Mouse (Mus musculus): ENCODE data around the gene Map2k5. TPM values are rescaled to one million over a fixed set of nuclear protein-coding genes. Genes with fewer than 3 reads are reported as not detected.
A peak's percentile ranks its signal among the peaks of the same experiment; 100 is the strongest.

The Map2k5 gene
- polyA plus RNA-seq, 1 experiment, result 34.3 TPM

DNA sequence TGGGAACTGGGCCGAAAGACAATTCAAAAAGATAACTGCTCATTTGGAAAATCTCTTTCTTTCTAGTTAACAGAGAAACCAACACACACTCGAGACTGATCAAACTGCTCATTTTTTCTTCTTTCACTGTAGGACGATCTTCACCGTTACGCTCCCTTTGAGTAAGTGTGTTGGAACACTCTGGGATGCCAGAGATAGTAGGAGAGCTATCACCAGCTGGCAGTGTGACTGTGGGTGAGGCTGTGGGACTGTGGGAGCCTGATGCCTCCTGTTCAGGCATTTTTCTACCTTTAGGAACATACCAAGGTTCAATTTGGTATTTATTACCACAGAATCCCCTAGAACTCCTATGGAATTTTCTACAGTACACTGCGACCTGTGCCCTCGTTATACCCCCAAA, 17.9 kb upstream of the Map2k5 start:
- Histone ChIP-seq H3K27me3 (replicated peaks; ENCODE audit: control insufficient read depth, insufficient read depth, low read length) (no peaks in the 10 kb centered on the region), H3K4me3 (ENCODE audit: insufficient read depth, low read depth, low read length) (no peak overlapping the region), H3K27ac (ENCODE audit: insufficient read depth, low read depth, low read length) (no peak overlapping the region), H3K36me3 (ENCODE audit: control insufficient read depth, insufficient read depth, low read length) (no peaks in the 10 kb centered on the region), H3K4me1 (ENCODE audit: control insufficient read depth, insufficient read depth, low read length) (peaks cover 5% of the 10 kb centered on the region; the same call in 1 of the 2 replicates)
- 61% methylated on average over 7 of the region's 7 CpGs for WGBS
- TF ChIP-seq CTCF (conservative IDR thresholded peaks at IDR 0.05; ENCODE audit: insufficient read depth, insufficient read length, low read depth, low read length), result no peak
- no peak for TF ChIP-seq POLR2A (IDR thresholded peaks at IDR 0.05; ENCODE audit: low read depth, low read length)
- no peak for DNase-seq

DNA sequence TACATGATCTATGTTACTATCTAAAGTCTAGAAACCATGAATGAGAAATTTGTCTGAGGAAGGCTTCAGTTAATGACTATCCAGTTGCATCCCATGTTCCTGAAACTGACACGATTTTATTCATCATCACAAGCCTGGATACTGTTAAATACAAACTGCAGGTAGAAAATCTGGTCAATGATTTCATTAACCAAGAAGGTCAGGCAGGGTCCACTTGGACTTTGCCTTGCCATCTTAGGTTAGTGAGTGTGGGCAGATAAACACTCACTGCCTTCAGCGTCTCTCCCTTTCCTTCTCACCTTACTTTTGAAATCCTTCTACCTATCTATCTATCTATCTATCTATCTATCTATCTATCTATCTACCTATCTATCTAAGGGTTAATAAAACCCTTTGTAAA, 13.6 kb upstream of the Map2k5 start:
- no peak overlapping the region for H3K4me3 ChIP-seq (ENCODE audit: insufficient read depth, low read depth, low read length)
- no peaks in the 10 kb centered on the region for H3K36me3 ChIP-seq (ENCODE audit: control insufficient read depth, insufficient read depth, low read length)
- no peaks in the 10 kb centered on the region for H3K27me3 ChIP-seq (replicated peaks; ENCODE audit: control insufficient read depth, insufficient read depth, low read length)
- no peak overlapping the region for H3K27ac ChIP-seq (ENCODE audit: insufficient read depth, low read depth, low read length)
- H3K4me1 ChIP-seq (ENCODE audit: control insufficient read depth, insufficient read depth, low read length), result peaks cover 5% of the 10 kb centered on the region; the same call in 1 of the 2 replicates
- peak; percentile 85 for DNase-seq
- WGBS, result 56% methylated on average over 2 of the region's 2 CpGs
- no peak for TF ChIP-seq CTCF (conservative IDR thresholded peaks at IDR 0.05; ENCODE audit: insufficient read depth, insufficient read length, low read depth, low read length)
- peak; percentile 8 for TF ChIP-seq POLR2A (IDR thresholded peaks at IDR 0.05; ENCODE audit: low read depth, low read length)

DNA sequence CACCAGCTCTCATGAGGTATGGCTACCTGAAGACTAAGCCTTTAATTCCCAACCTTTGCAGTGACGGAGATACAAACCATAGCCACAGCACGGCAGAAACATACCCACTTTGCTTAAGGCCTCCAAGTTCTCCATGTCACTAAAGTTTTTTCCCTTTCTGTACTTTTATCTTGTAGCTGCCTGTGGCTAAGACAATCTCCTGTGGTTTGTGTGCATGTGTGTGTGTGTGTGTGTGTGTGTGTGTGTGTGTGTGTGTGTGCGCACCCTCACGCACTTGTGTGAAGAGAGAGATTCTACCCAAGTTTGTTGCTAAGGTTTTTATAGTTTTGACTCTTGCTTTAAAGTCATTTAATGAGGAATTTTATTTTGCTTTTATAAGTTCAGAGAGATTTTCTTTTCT, 5.1 kb upstream of the Map2k5 start:
- H3K4me1 ChIP-seq (ENCODE audit: control insufficient read depth, insufficient read depth, low read length), result 0 out of 2 replicates have a peak, but pooled peaks cover 2% of the 10 kb centered on the region
- TF ChIP-seq POLR2A (IDR thresholded peaks at IDR 0.05; ENCODE audit: low read depth, low read length), result no peak
- TF ChIP-seq CTCF (conservative IDR thresholded peaks at IDR 0.05; ENCODE audit: insufficient read depth, insufficient read length, low read depth, low read length), result no peak
- no peak for DNase-seq
- WGBS, result 93% methylated on average over 4 of the region's 4 CpGs
- no peaks in the 10 kb centered on the region for H3K36me3 ChIP-seq (ENCODE audit: control insufficient read depth, insufficient read depth, low read length)
- no peak overlapping the region for H3K4me3 ChIP-seq (ENCODE audit: insufficient read depth, low read depth, low read length)
- no peaks in the 10 kb centered on the region for H3K27me3 ChIP-seq (replicated peaks; ENCODE audit: control insufficient read depth, insufficient read depth, low read length)
- no peak overlapping the region for H3K27ac ChIP-seq (ENCODE audit: insufficient read depth, low read depth, low read length)

DNA sequence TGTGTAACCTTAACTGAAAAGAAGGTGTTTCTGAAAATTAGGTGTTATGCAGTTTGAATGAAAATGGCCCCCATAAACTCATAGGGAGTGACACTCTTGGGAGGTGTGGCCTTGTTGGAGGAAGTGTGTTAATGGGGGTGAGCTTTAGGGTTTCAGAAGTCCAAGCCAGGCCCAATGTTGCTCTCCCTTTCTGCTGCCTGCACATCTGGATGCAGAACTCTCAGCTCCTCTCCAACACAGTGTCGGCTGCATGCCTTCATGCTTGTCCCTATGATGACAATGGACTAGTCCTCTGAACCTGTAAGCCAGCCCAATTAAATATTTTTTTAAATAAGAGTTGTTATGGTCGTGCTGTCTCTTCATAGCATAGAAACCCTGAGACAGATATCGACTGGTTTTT, 2.6 kb upstream of the Map2k5 start:
- 91% methylated on average over 3 of the region's 3 CpGs for WGBS
- Histone ChIP-seq H3K4me1 (ENCODE audit: control insufficient read depth, insufficient read depth, low read length) (peaks cover 2% of the 10 kb centered on the region; the same call in 1 of the 2 replicates), H3K27me3 (replicated peaks; ENCODE audit: control insufficient read depth, insufficient read depth, low read length) (no peaks in the 10 kb centered on the region), H3K27ac (ENCODE audit: insufficient read depth, low read depth, low read length) (no peak overlapping the region), H3K4me3 (ENCODE audit: insufficient read depth, low read depth, low read length) (no peak overlapping the region), H3K36me3 (ENCODE audit: control insufficient read depth, insufficient read depth, low read length) (no peaks in the 10 kb centered on the region)
- TF ChIP-seq CTCF (conservative IDR thresholded peaks at IDR 0.05; ENCODE audit: insufficient read depth, insufficient read length, low read depth, low read length) (no peak), POLR2A (IDR thresholded peaks at IDR 0.05; ENCODE audit: low read depth, low read length) (no peak)
- no peak for DNase-seq

DNA sequence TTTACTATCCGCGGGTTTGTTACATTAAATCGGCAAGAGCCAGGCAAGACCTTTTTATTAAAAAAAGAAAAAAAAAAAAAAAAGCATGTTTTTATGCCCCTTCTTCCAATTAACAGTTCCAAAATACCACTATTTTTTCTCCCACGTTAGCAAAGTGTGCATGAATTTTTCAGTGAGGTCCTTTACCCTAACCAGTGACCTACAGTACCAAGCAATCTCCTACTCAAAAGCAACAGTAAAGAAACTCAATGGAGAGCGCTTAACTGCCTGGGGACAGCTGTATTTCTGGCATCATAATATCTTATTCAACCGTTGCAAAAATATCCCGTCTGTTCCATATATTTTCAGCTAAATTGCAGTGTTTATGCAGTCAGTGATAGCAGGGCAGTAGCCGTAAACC, 472 bp upstream of the Map2k5 start:
- Histone ChIP-seq H3K36me3 (ENCODE audit: control insufficient read depth, insufficient read depth, low read length) (no peaks in the 10 kb centered on the region), H3K27ac (ENCODE audit: insufficient read depth, low read depth, low read length) (peak overlapping the region; percentile 82), H3K4me1 (ENCODE audit: control insufficient read depth, insufficient read depth, low read length) (peaks cover 2% of the 10 kb centered on the region; the same call in 1 of the 2 replicates), H3K4me3 (ENCODE audit: insufficient read depth, low read depth, low read length) (peak overlapping the region; percentile 81), H3K27me3 (replicated peaks; ENCODE audit: control insufficient read depth, insufficient read depth, low read length) (no peaks in the 10 kb centered on the region)
- TF ChIP-seq CTCF (conservative IDR thresholded peaks at IDR 0.05; ENCODE audit: insufficient read depth, insufficient read length, low read depth, low read length) (no peak), POLR2A (IDR thresholded peaks at IDR 0.05; ENCODE audit: low read depth, low read length) (no peak)
- WGBS, result 12% methylated on average over 8 of the region's 8 CpGs
- no peak for DNase-seq

DNA sequence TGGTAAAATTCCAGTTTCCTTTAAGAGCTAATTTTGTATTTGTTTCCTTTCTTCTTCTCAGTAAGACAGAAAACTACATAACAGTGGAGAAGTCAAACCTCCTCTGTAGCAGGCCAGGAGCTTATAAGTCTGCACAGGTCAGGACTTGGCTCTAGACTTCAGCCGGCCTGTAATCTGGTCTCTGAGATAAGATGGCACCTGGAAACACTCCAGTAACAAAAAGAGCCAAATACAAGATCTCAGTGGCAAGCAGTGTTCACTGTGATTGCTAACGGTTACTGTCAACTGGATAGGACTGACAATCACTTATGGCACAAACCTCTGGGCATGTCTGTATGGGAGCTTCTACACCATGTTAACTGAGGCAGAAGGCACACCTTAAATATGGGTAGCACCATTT, 4.4 kb downstream of the Map2k5 start:
- peaks cover 2% of the 10 kb centered on the region; the same call in 1 of the 2 replicates for H3K4me1 ChIP-seq (ENCODE audit: control insufficient read depth, insufficient read depth, low read length)
- no peak for DNase-seq

DNA sequence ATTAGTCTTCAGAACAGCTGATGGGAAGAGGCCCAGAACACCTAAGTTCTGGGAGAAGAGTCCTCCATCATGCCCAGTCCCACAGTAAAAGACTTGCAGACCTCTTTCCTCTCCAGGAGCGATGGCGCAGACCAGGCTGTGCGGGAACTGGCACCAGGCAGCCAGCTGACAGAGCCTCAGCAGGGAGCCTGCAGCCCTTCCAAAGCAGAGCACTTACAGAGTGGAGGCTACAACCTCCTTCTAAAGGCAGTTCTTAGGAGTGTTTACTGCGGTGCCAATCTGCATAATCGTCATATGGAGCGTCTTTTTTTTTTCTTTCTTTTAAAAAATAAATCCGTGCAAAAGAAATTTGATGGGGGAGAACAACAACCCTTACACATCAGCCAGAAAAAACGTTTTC, 5.2 kb downstream of the Map2k5 start:
- TF ChIP-seq CTCF (conservative IDR thresholded peaks at IDR 0.05; ENCODE audit: insufficient read depth, insufficient read length, low read depth, low read length), result no peak
- TF ChIP-seq POLR2A (IDR thresholded peaks at IDR 0.05; ENCODE audit: low read depth, low read length), result no peak
- DNase-seq, result no peak
- WGBS, result 86% methylated on average over 8 of the region's 8 CpGs
- H3K27me3 ChIP-seq (replicated peaks; ENCODE audit: control insufficient read depth, insufficient read depth, low read length), result no peaks in the 10 kb centered on the region
- no peak overlapping the region for H3K27ac ChIP-seq (ENCODE audit: insufficient read depth, low read depth, low read length)
- no peaks in the 10 kb centered on the region for H3K36me3 ChIP-seq (ENCODE audit: control insufficient read depth, insufficient read depth, low read length)
- H3K4me1 ChIP-seq (ENCODE audit: control insufficient read depth, insufficient read depth, low read length), result no peaks in the 10 kb centered on the region; the same call in 1 of the 2 replicates
- no peak overlapping the region for H3K4me3 ChIP-seq (ENCODE audit: insufficient read depth, low read depth, low read length)

More for the DNA sequence above, 4.4 kb downstream of the Map2k5 start:
- no peak overlapping the region for H3K4me3 ChIP-seq (ENCODE audit: insufficient read depth, low read depth, low read length)
- TF ChIP-seq POLR2A (IDR thresholded peaks at IDR 0.05; ENCODE audit: low read depth, low read length), result no peak
- no peak for TF ChIP-seq CTCF (conservative IDR thresholded peaks at IDR 0.05; ENCODE audit: insufficient read depth, insufficient read length, low read depth, low read length)
- WGBS, result 87% methylated on average over 2 of the region's 2 CpGs
- H3K27ac ChIP-seq (ENCODE audit: insufficient read depth, low read depth, low read length), result no peak overlapping the region
- no peaks in the 10 kb centered on the region for H3K36me3 ChIP-seq (ENCODE audit: control insufficient read depth, insufficient read depth, low read length)
- H3K27me3 ChIP-seq (replicated peaks; ENCODE audit: control insufficient read depth, insufficient read depth, low read length), result no peaks in the 10 kb centered on the region
